Mouse (Mus musculus): Measurements from ENCODE around the gene Gli2. TPM values are rescaled to one million over a fixed set of nuclear protein-coding genes. Genes with fewer than 3 reads are reported as not detected.

Gene Gli2
- polyA plus RNA-seq, 1 experiment = not detected

DNA sequence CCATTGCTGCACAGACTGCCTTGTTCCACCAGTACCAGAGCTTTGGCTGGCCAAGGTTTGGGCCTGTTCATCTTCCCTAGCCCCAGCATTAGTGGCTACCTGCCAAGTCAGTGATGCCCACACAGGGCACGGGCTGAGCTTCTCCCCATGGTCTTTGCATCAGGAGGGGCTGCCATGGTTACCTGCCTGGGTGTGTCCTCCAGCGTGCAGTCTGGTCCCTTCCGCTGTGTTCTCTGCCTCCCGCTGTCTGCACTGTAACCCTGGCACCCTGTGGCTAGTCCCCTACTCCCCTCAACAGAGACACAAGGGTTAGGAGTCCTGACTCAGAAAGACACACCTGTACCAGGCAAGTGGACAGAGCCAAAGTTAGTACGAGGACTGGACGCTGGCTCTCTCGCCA lies 24.5 kb upstream of the Gli2 start:
- WGBS = 92% methylated on average over 7 of the region's 7 CpGs
- H3K27ac ChIP-seq (ENCODE audit: insufficient read depth, low read depth, low read length) = no peak overlapping the region
- TF ChIP-seq CTCF (IDR thresholded peaks at IDR 0.05; ENCODE audit: insufficient read depth, low read depth, low read length) (no peak), POLR2A (IDR thresholded peaks at IDR 0.05; ENCODE audit: insufficient read depth, low read depth, low read length) (no peak)

DNA sequence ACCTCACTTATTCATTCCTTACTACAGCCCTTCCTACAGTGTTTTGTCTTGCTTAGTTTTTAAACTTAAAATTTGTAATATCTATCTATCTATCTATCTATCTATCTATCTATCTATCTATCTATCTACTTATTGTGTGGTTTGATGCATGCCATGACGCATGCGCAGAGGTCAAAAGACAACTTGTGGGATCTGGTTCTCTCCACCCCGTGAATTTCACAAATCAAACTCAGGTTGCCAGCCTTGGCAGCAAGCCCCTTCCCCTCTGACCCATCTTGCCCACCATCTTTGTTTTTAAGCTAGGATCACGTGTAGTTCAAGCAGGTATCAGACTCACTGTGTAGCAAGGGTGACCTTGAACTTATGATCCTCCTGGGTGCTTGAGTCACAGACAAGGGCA lies 22.9 kb upstream of the Gli2 start:
- Histone ChIP-seq H3K27ac (ENCODE audit: insufficient read depth, low read depth, low read length) (no peak overlapping the region), H3K4me1 (ENCODE audit: control insufficient read depth, insufficient read depth, low read length) (no peaks in the 10 kb centered on the region), H3K4me3 (ENCODE audit: insufficient read depth, low read depth, low read length) (no peak overlapping the region)
- WGBS = 87% methylated on average over 4 of the region's 4 CpGs
- TF ChIP-seq POLR2A (IDR thresholded peaks at IDR 0.05; ENCODE audit: insufficient read depth, low read depth, low read length) (no peak), CTCF (IDR thresholded peaks at IDR 0.05; ENCODE audit: insufficient read depth, low read depth, low read length) (no peak)

More for the DNA sequence above, 24.5 kb upstream of the Gli2 start:
- H3K4me3 ChIP-seq (ENCODE audit: insufficient read depth, low read depth, low read length) = no peak overlapping the region
- no peaks in the 10 kb centered on the region for H3K4me1 ChIP-seq (ENCODE audit: control insufficient read depth, insufficient read depth, low read length)

- WGBS = 44% methylated on average over 3 of the region's 3 CpGs
- Histone ChIP-seq H3K27ac (ENCODE audit: insufficient read depth, low read depth, low read length) (no peak overlapping the region), H3K4me1 (ENCODE audit: control insufficient read depth, insufficient read depth, low read length) (no peaks in the 10 kb centered on the region), H3K4me3 (ENCODE audit: insufficient read depth, low read depth, low read length) (no peak overlapping the region)
- TF ChIP-seq CTCF (IDR thresholded peaks at IDR 0.05; ENCODE audit: insufficient read depth, low read depth, low read length) = no peak
- no peak for TF ChIP-seq POLR2A (IDR thresholded peaks at IDR 0.05; ENCODE audit: insufficient read depth, low read depth, low read length)
Observed at GRCm38 (mm10) chr1:119075916-119076315, 22.5 kb upstream of the Gli2 start.

- Histone ChIP-seq H3K4me3 (ENCODE audit: insufficient read depth, low read depth, low read length) (no peak overlapping the region), H3K27ac (ENCODE audit: insufficient read depth, low read depth, low read length) (no peak overlapping the region), H3K4me1 (ENCODE audit: control insufficient read depth, insufficient read depth, low read length) (no peaks in the 10 kb centered on the region)
- 63% methylated on average over 7 of the region's 7 CpGs for WGBS
- TF ChIP-seq CTCF (IDR thresholded peaks at IDR 0.05; ENCODE audit: insufficient read depth, low read depth, low read length) (no peak), POLR2A (IDR thresholded peaks at IDR 0.05; ENCODE audit: insufficient read depth, low read depth, low read length) (no peak)
Observed at GRCm38 (mm10) chr1:119075500-119075899, 22.1 kb upstream of the Gli2 start.

GRCm38 (mm10) chr1:119074910-119075309 lies 21.5 kb upstream of the Gli2 start:
- Histone ChIP-seq H3K4me3 (ENCODE audit: insufficient read depth, low read depth, low read length) (no peak overlapping the region), H3K27ac (ENCODE audit: insufficient read depth, low read depth, low read length) (no peak overlapping the region), H3K4me1 (ENCODE audit: control insufficient read depth, insufficient read depth, low read length) (no peaks in the 10 kb centered on the region)
- WGBS = 76% methylated on average over 6 of the region's 6 CpGs
- TF ChIP-seq POLR2A (IDR thresholded peaks at IDR 0.05; ENCODE audit: insufficient read depth, low read depth, low read length) = no peak
- TF ChIP-seq CTCF (IDR thresholded peaks at IDR 0.05; ENCODE audit: insufficient read depth, low read depth, low read length) = no peak

- H3K27ac ChIP-seq (ENCODE audit: insufficient read depth, low read depth, low read length) = no peak overlapping the region
- TF ChIP-seq POLR2A (IDR thresholded peaks at IDR 0.05; ENCODE audit: insufficient read depth, low read depth, low read length) = no peak
- no peak for TF ChIP-seq CTCF (IDR thresholded peaks at IDR 0.05; ENCODE audit: insufficient read depth, low read depth, low read length)
- no peaks in the 10 kb centered on the region for H3K4me1 ChIP-seq (ENCODE audit: control insufficient read depth, insufficient read depth, low read length)
- no peak overlapping the region for H3K4me3 ChIP-seq (ENCODE audit: insufficient read depth, low read depth, low read length)
- WGBS = 89% methylated on average over 7 of the region's 7 CpGs
Observed at GRCm38 (mm10) chr1:119073876-119074275, 20.5 kb upstream of the Gli2 start.

DNA sequence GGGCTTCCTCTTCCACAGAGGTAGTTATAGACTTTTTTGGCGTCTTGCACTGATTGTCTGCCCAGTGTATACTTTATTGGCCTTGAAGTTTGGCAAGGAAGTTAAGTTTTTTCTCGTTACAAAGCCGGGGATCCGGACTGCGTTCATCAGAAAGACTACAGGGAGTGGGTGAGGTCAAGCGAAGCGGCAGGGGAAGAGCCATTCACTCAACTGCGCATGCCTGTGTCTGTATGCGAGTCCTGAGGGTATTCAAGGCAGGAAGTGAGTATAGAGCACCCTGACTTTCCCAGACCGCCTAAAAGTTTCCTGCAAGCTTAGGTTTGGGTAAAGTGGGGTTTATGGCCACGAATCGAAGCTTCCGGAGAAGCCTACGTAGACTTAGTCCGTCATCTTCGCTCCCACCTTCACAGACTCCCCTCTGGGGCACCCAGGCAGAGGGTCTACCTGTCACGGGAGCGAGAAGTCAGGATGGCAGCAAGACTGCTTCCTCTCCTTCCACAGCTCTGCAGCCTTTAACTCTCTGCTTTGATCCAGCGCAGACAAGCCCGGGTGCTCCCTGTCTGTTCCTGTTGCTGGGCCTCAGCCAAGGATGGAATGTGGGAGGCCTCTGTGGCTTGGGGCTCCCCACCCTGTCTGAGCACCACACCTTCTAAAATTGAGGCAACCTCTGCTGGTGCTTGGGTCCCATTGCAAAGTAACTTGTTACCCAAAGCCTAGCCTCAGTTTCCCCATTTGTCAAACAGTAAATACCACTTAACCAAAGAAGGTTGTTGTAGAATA lies 11.7 kb upstream of the Gli2 start:
- TF ChIP-seq CTCF (IDR thresholded peaks at IDR 0.05; ENCODE audit: insufficient read depth, low read depth, low read length) = no peak
- no peak for TF ChIP-seq POLR2A (IDR thresholded peaks at IDR 0.05; ENCODE audit: insufficient read depth, low read depth, low read length)
- H3K27ac ChIP-seq (ENCODE audit: insufficient read depth, low read depth, low read length) = no peak overlapping the region
- WGBS = 85% methylated on average over 20 of the region's 20 CpGs

DNA sequence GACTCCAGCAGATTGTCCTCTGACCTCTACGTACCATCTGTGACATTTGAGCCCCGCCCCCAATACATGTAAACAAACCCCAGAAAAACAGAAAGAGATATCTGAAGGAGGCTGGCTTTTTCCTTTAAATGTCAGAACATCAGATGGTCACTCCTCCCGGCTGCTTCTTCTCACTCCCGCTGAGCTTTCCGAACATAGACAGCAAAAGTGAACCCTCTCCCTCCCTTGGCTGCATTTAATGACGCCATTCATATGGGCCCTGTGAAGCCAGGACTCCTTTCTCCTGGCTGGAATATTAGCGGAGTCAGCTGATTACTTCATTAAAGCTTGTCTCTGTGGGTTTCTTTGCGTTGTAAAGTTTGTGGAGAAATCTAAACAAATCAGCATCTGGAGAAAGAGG lies 3.1 kb upstream of the Gli2 start:
- Histone ChIP-seq H3K4me1 (ENCODE audit: control insufficient read depth, insufficient read depth, low read length) (peaks cover 22% of the 10 kb centered on the region; the same call in 1 of the 2 replicates), H3K4me3 (ENCODE audit: insufficient read depth, low read depth, low read length) (no peak overlapping the region), H3K27ac (ENCODE audit: insufficient read depth, low read depth, low read length) (no peak overlapping the region)
- TF ChIP-seq CTCF (IDR thresholded peaks at IDR 0.05; ENCODE audit: insufficient read depth, low read depth, low read length) = no peak
- TF ChIP-seq POLR2A (IDR thresholded peaks at IDR 0.05; ENCODE audit: insufficient read depth, low read depth, low read length) = no peak
- 79% methylated on average over 8 of the region's 8 CpGs for WGBS

More for the DNA sequence above, 11.7 kb upstream of the Gli2 start:
- H3K4me1 ChIP-seq (ENCODE audit: control insufficient read depth, insufficient read depth, low read length) = no peaks in the 10 kb centered on the region
- H3K4me3 ChIP-seq (ENCODE audit: insufficient read depth, low read depth, low read length) = no peak overlapping the region

DNA sequence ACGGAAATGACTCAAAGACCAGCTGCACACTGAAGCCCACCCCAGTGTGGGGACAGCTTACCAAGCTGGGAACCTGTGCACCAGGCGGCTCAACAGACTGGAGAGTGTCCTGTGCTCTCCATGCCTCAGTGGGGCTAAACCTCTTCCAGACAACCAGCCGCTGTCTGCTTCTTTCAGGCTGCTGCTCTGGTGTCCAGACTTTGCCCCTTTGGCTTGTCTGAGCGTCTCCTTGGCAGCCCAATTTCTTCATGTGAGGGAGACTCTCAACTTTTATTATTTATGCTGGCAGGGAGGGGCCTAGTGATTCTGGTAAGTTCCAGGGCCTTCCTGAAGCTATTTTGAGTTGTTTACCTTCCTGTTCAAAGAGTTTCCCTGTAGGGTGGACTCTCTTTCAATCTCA lies 2.4 kb upstream of the Gli2 start:
- H3K4me1 ChIP-seq (ENCODE audit: control insufficient read depth, insufficient read depth, low read length) = peaks cover 22% of the 10 kb centered on the region; the same call in 1 of the 2 replicates
- 92% methylated on average over 4 of the region's 4 CpGs for WGBS
- no peak overlapping the region for H3K27ac ChIP-seq (ENCODE audit: insufficient read depth, low read depth, low read length)
- TF ChIP-seq CTCF (IDR thresholded peaks at IDR 0.05; ENCODE audit: insufficient read depth, low read depth, low read length) (no peak), POLR2A (IDR thresholded peaks at IDR 0.05; ENCODE audit: insufficient read depth, low read depth, low read length) (no peak)
- H3K4me3 ChIP-seq (ENCODE audit: insufficient read depth, low read depth, low read length) = no peak overlapping the region

Data from olfactory bulb, adult 2 months (tissue).